Mouse (Mus musculus) liver, adult 2 months (tissue): ENCODE results near the gene Endod1. TPM values are rescaled to one million over a fixed set of nuclear protein-coding genes. Genes with fewer than 3 reads are reported as not detected.
A peak's percentile ranks its signal among the peaks of the same experiment; 100 is the strongest.

Experiments used
- DNase-seq: peaks from one replicate; pipeline ENCODE4 v3.0.0-alpha.2; 2011; ENCODE audit warnings: low read depth, low spot score; ENCODE audit errors: extremely low read depth
- H3K27ac ChIP-seq: fragments of 200-500 bp; replicated peaks from 2 replicates; pipeline ENCODE4 v1.5.1; 2012; ENCODE audit warnings: low read depth, mild to moderate bottlenecking, control low read depth, inconsistent platforms, low read length; ENCODE audit not compliant: insufficient read depth
- H3K27me3 ChIP-seq: fragments of 200-500 bp; 2 replicates; pipeline ENCODE4 v1.6.1; 2012; ENCODE audit warnings: mild to moderate bottlenecking, moderate library complexity, low read length, inconsistent platforms; ENCODE audit not compliant: control insufficient read depth, insufficient read depth
- H3K36me3 ChIP-seq: fragments of 200-500 bp; 2 replicates; pipeline ENCODE4 v1.6.1; 2012; ENCODE audit warnings: low read length, inconsistent platforms; ENCODE audit not compliant: control insufficient read depth, insufficient read depth
- H3K4me1 ChIP-seq: fragments of 200-500 bp; 2 replicates; pipeline ENCODE4 v1.6.1; 2011; ENCODE audit warnings: low read length; ENCODE audit not compliant: control insufficient read depth, insufficient read depth
- H3K4me3 ChIP-seq: fragments of 200-500 bp; 2 replicates; pipeline ENCODE4 v1.5.1; 2011; ENCODE audit warnings: low read depth, mild to moderate bottlenecking, control low read depth, low read length, moderate library complexity; ENCODE audit not compliant: insufficient read depth
- H3K79me2 ChIP-seq: fragments of 200-500 bp; 2 replicates; pipeline ENCODE4 v1.6.1; 2012; ENCODE audit warnings: inconsistent platforms, mild to moderate bottlenecking, low read length, moderate library complexity; ENCODE audit not compliant: control insufficient read depth, insufficient read depth
- H3K9ac ChIP-seq: fragments of 200-500 bp; 2 replicates; pipeline ENCODE4 v1.6.1; 2012; ENCODE audit warnings: low read depth, mild to moderate bottlenecking, control low read depth, inconsistent platforms, low read length
- CTCF ChIP-seq: fragments of 200-500 bp; IDR thresholded peaks from 2 replicates; pipeline ENCODE4 v1.5.1; 2011; ENCODE audit warnings: low read depth, low read length, control low read depth
- POLR2A ChIP-seq: fragments of 200-500 bp; IDR thresholded peaks from 2 replicates; pipeline ENCODE4 v1.6.1; 2011; ENCODE audit warnings: low read length, control low read depth; ENCODE audit not compliant: insufficient read depth; ENCODE audit errors: extremely low read depth
- WGBS: fragments of 180-500 bp; shearing (Covaris S2); methylation state at CpG from one replicate; pipeline ENCODE4 v1.1.7; 2018; 5-methylcytosine and 5-hydroxymethylcytosine counted together
- polyA plus RNA-seq: library from polyadenylated mRNA; depleted of rRNA; stranded (reverse); fragments of >200 nt; gene quantifications from 2 replicates; pipeline ENCODE4 v1.2.3, GENCODE M21; 2012
- total RNA-seq: library from RNA; depleted of rRNA; stranded (reverse); fragments of >200 nt; gene quantifications from 2 replicates; pipeline ENCODE4 v1.2.3, GENCODE M21; 2014

The Endod1 gene
- total and polyA plus RNA-seq, 2 experiments, result 2.9 to 4.5 TPM

GRCm38 (mm10) chr9:14364719-14365118 lies 16.6 kb downstream of the Endod1 start:
- Histone ChIP-seq H3K9ac (no peak overlapping the region), H3K4me3 (no peak overlapping the region), H3K27me3 (no peaks in the 10 kb centered on the region), H3K27ac (no peak overlapping the region), H3K36me3 (no peaks in the 10 kb centered on the region), H3K79me2 (no peaks in the 10 kb centered on the region), H3K4me1 (no peaks in the 10 kb centered on the region; the same call in 1 of the 2 replicates)
- WGBS, result 93% methylated on average over 9 of the region's 9 CpGs
- TF ChIP-seq POLR2A, result no peak
- no peak for TF ChIP-seq CTCF
- no peak for DNase-seq

GRCm38 (mm10) chr9:14363540-14363939 lies 17.8 kb downstream of the Endod1 start:
- Histone ChIP-seq H3K36me3 (no peaks in the 10 kb centered on the region), H3K9ac (no peak overlapping the region), H3K4me1 (no peaks in the 10 kb centered on the region; the same call in 1 of the 2 replicates), H3K4me3 (no peak overlapping the region), H3K79me2 (no peaks in the 10 kb centered on the region), H3K27me3 (no peaks in the 10 kb centered on the region), H3K27ac (no peak overlapping the region)
- TF ChIP-seq CTCF, result no peak
- no peak for TF ChIP-seq POLR2A
- DNase-seq, result peak; percentile 77
- 68% methylated on average over 6 of the region's 6 CpGs for WGBS

- TF ChIP-seq CTCF (no peak), POLR2A (no peak)
- DNase-seq, result no peak
- H3K4me1 ChIP-seq, result no peaks in the 10 kb centered on the region; the same call in 1 of the 2 replicates
- no peaks in the 10 kb centered on the region for H3K27me3 ChIP-seq
- no peaks in the 10 kb centered on the region for H3K36me3 ChIP-seq
- no peak overlapping the region for H3K27ac ChIP-seq
- H3K4me3 ChIP-seq, result no peak overlapping the region
- WGBS, result 92% methylated on average over 8 of the region's 8 CpGs
- H3K79me2 ChIP-seq, result no peaks in the 10 kb centered on the region
- H3K9ac ChIP-seq, result no peak overlapping the region
Observed at GRCm38 (mm10) chr9:14362068-14362768, 19.1 kb downstream of the Endod1 start.

GRCm38 (mm10) chr9:14357033-14357432 lies 24.3 kb downstream of the Endod1 start:
- Histone ChIP-seq H3K4me3 (no peak overlapping the region), H3K79me2 (no peaks in the 10 kb centered on the region), H3K9ac (no peak overlapping the region), H3K27ac (no peak overlapping the region), H3K27me3 (no peaks in the 10 kb centered on the region), H3K4me1 (no peaks in the 10 kb centered on the region), H3K36me3 (no peaks in the 10 kb centered on the region)
- WGBS, result 95% methylated on average over 4 of the region's 4 CpGs
- 0 out of 2 replicates have a peak, but pooled peaks have one; percentile 12 for TF ChIP-seq CTCF
- TF ChIP-seq POLR2A, result no peak
- DNase-seq, result no peak

- Histone ChIP-seq H3K36me3 (no peaks in the 10 kb centered on the region), H3K9ac (no peak overlapping the region), H3K4me3 (no peak overlapping the region), H3K79me2 (no peaks in the 10 kb centered on the region), H3K27ac (no peak overlapping the region), H3K27me3 (no peaks in the 10 kb centered on the region), H3K4me1 (no peaks in the 10 kb centered on the region)
- no peak for DNase-seq
- WGBS, result 84% methylated on average over 6 of the region's 6 CpGs
- TF ChIP-seq CTCF, result no peak
- TF ChIP-seq POLR2A, result no peak
Observed at GRCm38 (mm10) chr9:14354852-14355251, 26.5 kb downstream of the Endod1 start.

GRCm38 (mm10) chr9:14352337-14352736 lies 29.0 kb downstream of the Endod1 start:
- H3K27ac ChIP-seq, result no peak overlapping the region
- no peak for DNase-seq
- no peak overlapping the region for H3K9ac ChIP-seq
- H3K79me2 ChIP-seq, result no peaks in the 10 kb centered on the region
- TF ChIP-seq POLR2A, result no peak
- TF ChIP-seq CTCF, result no peak
- WGBS, result 81% methylated on average over 1 of the region's 1 CpGs
- peaks cover 2% of the 10 kb centered on the region for H3K4me1 ChIP-seq
- no peaks in the 10 kb centered on the region for H3K36me3 ChIP-seq
- H3K4me3 ChIP-seq, result no peak overlapping the region
- H3K27me3 ChIP-seq, result no peaks in the 10 kb centered on the region
